Mouse (Mus musculus) stomach, postnatal 0 days (tissue): ENCODE data around the gene Zc3hav1.

Source experiments
- CTCF ChIP-seq: IDR thresholded peaks from 2 replicates; pipeline ENCODE4 v1.5.1; 2016; ENCODE audit warnings: antibody characterized with exemption, low read depth, mild to moderate bottlenecking, moderate library complexity
- EP300 ChIP-seq: optimal IDR thresholded peaks from 2 replicates; pipeline ENCODE3; 2016; ENCODE audit warnings: antibody characterized with exemption

DNA sequence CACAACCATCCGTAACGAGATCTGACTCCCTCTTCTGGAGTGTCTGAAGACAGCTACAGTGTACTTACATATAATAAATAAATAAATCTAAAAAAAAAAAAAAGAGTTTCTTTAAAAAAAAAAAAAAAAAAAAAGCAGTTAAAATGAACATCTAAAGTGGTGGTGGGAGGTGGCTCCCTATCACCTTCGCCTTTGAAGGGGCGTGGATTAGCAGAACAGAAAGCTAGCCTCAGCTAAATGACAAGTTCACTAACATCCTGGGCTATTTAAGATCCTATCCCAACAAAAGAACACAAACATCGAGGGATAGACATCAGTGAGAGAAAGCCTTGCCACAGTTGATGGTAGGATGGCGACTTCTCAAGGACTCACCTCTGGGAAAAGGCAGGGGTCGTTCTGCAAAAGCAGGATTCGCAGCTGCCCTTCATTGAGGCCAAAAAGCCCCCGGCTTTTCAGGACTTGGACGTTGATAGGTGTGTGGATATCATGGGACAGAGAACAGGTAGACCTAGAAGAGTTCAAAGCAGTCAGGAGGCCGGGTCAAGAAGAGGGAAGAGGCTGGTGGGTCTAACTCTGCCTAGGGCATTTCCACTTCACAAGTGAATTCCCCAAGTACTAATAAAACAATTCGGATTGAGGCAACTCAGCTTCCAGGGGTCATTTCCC lies 56.7 kb downstream of the Zc3hav1 start:
- TF ChIP-seq CTCF: no peak
- TF ChIP-seq EP300: no peak
